ENCODE assay signal across 8 mouse cellular contexts in genomic region chr13:45964331-45964852, GRCm38 (mm10). TPM values are rescaled to one million over a fixed set of nuclear protein-coding genes. Genes with fewer than 3 reads are reported as not detected.
DNase-seq lines count a peak whose midpoint lies in the region; ATAC-seq and TF ChIP-seq lines count a peak whose summit lies in the region.

No protein-coding gene starts in this region.

- H3K4me1 ChIP-seq in erythroblast, embryonic 14.5 days (ENCODE audit: control insufficient read depth) = peaks cover 29% of the 10 kb centered on the region
- peaks cover 27% of the 10 kb centered on the region for H3K4me1 ChIP-seq in intestine, embryonic 16.5 days (ENCODE audit: control insufficient read depth, insufficient read depth, low read length)
- H3K4me1 ChIP-seq in liver, embryonic 11.5 days (replicated peaks; ENCODE audit: control insufficient read depth, insufficient read depth, low read length) = peaks cover 17% of the 10 kb centered on the region
- peaks cover 6% of the 10 kb centered on the region; the same call in 1 of the 2 replicates for H3K4me1 ChIP-seq in stomach, postnatal 0 days (replicated peaks; ENCODE audit: control insufficient read depth, insufficient read depth)

- peak overlapping the region; percentile 73 for H3K4me3 ChIP-seq in erythroblast, embryonic 14.5 days (replicated peaks)
- peak overlapping the region; percentile 94 for H3K4me3 ChIP-seq in intestine, embryonic 16.5 days (ENCODE audit: low read length)
- H3K4me3 ChIP-seq in liver, embryonic 11.5 days (ENCODE audit: low read depth, low read length) = peak overlapping the region; percentile 91
- H3K4me3 ChIP-seq in stomach, postnatal 0 days (ENCODE audit: low read depth, low read length) = peak overlapping the region; percentile 99

- H3K9me3 ChIP-seq in erythroblast, embryonic 14.5 days (ENCODE audit: control insufficient read depth, low read length) = no peaks in the 10 kb centered on the region
- H3K9me3 ChIP-seq in intestine, embryonic 16.5 days (ENCODE audit: control insufficient read depth, low read length) = no peaks in the 10 kb centered on the region
- no peaks in the 10 kb centered on the region for H3K9me3 ChIP-seq in liver, embryonic 11.5 days (ENCODE audit: control insufficient read depth, low read length)
- no peaks in the 10 kb centered on the region for H3K9me3 ChIP-seq in stomach, postnatal 0 days (ENCODE audit: control insufficient read depth, low read length)

- no peaks in the 10 kb centered on the region for H3K36me3 ChIP-seq in erythroblast, embryonic 14.5 days (ENCODE audit: control insufficient read depth)
- no peaks in the 10 kb centered on the region for H3K36me3 ChIP-seq in intestine, embryonic 16.5 days (ENCODE audit: control insufficient read depth, insufficient read depth, low read length)
- no peaks in the 10 kb centered on the region for H3K36me3 ChIP-seq in liver, embryonic 11.5 days (ENCODE audit: control insufficient read depth, insufficient read depth, low read length)
- H3K36me3 ChIP-seq in stomach, postnatal 0 days (ENCODE audit: control insufficient read depth, insufficient read depth, low read length) = no peaks in the 10 kb centered on the region

- H3K27ac ChIP-seq in intestine, embryonic 16.5 days (ENCODE audit: low read length) = peak overlapping the region; percentile 97
- peak overlapping the region; percentile 91 for H3K27ac ChIP-seq in liver, embryonic 11.5 days (ENCODE audit: low read depth, low read length)
- H3K27ac ChIP-seq in stomach, postnatal 0 days (replicated peaks) = peak overlapping the region; percentile 98

- 1% methylated on average over 19 of the region's 39 CpGs for WGBS in intestine, embryonic 16.5 days
- WGBS in liver, embryonic 11.5 days = under 1% methylated on average over 23 of the region's 39 CpGs
- 0% methylated on average over 17 of the region's 39 CpGs for WGBS in stomach, postnatal 0 days

- TF ChIP-seq EP300 in stomach, postnatal 0 days (optimal IDR thresholded peaks at IDR 0.05) = no peak

- peak; percentile 78 to 81 for DNase-seq in cerebellum, postnatal 10 days
- DNase-seq in gastrocnemius, postnatal 10 days = peak; percentile 62
- DNase-seq in liver, embryonic 11.5 days (ENCODE audit: low spot score) = peak; percentile 71
- peak; percentile 13 to 18 for DNase-seq in natural killer cell, adult 2 months (ENCODE audit: low spot score in 2 of 2)
- peak; percentile 83 for DNase-seq in stomach, postnatal 0 days (ENCODE audit: low spot score)

- H3K27me3 ChIP-seq in erythroblast, embryonic 14.5 days (ENCODE audit: control insufficient read depth) = peaks cover 44% of the 10 kb centered on the region
- H3K27me3 ChIP-seq in intestine, embryonic 16.5 days (replicated peaks; ENCODE audit: control insufficient read depth, insufficient read depth, low read length) = no peaks in the 10 kb centered on the region
- no peaks in the 10 kb centered on the region; the same call in 1 of the 2 replicates for H3K27me3 ChIP-seq in liver, embryonic 11.5 days (replicated peaks; ENCODE audit: control insufficient read depth, insufficient read depth, low read length)
- no peaks in the 10 kb centered on the region for H3K27me3 ChIP-seq in stomach, postnatal 0 days (ENCODE audit: control insufficient read depth, insufficient read depth, low read length)

- no peak for ATAC-seq in erythroblast, adult 5-6 weeks (replicated peaks; ENCODE audit: low FRiP score, poor library complexity, severe bottlenecking)
- peak; percentile 36 for ATAC-seq in intestine, embryonic 16.5 days
- peak; percentile 21; the same call in 1 of the 2 replicates for ATAC-seq in liver, embryonic 11.5 days (replicated peaks; ENCODE audit: low FRiP score)
- peak; percentile 50 for ATAC-seq in stomach, postnatal 0 days (ENCODE audit: low FRiP score, low TSS enrichment)

- TF ChIP-seq CTCF in stomach, postnatal 0 days (IDR thresholded peaks at IDR 0.05; ENCODE audit: low read depth) = no peak

- peak overlapping the region; percentile 73 for H3K4me2 ChIP-seq in intestine, embryonic 16.5 days (ENCODE audit: low read depth, low read length)
- peak overlapping the region; percentile 98 for H3K4me2 ChIP-seq in liver, embryonic 11.5 days
- H3K4me2 ChIP-seq in stomach, postnatal 0 days (replicated peaks; ENCODE audit: low read depth) = peak overlapping the region; percentile 81

- H3K9ac ChIP-seq in intestine, embryonic 16.5 days (ENCODE audit: low read depth, low read length) = peak overlapping the region; percentile 97
- H3K9ac ChIP-seq in liver, embryonic 11.5 days (ENCODE audit: low read depth, low read length) = peak overlapping the region; percentile 88
- peak overlapping the region; percentile 96 for H3K9ac ChIP-seq in stomach, postnatal 0 days (ENCODE audit: low read length)

RNA-seq across cellular contexts. Expression of gene Atxn1, which starts 0.4 kb away (rescaled TPM):
- polyA plus RNA-seq in erythroblast, embryonic 14.5 days (2012) = 0.01 and 0.02 TPM in 2 replicates
- total RNA-seq in erythroblast, adult 5-6 weeks (2015; ENCODE audit: low replicate concordance) = under 0.01 and 2.9 TPM in 2 replicates
- 2.2 and 2.4 TPM in 2 replicates for total RNA-seq in erythroblast, adult 5-6 weeks (2017; ENCODE audit: low replicate concordance)
- 10 to 100 TPM; 27.7 to 33.5 TPM for total RNA-seq in gastrocnemius, postnatal 10 days (2021)
- 5.0 and 5.3 TPM in 2 replicates for polyA plus RNA-seq in intestine, embryonic 16.5 days (2015; fragmentation: Nextera tagmentation; extraction: Ambion mirVana)
- polyA plus RNA-seq in liver, embryonic 11.5 days (2014; fragmentation: Nextera tagmentation; extraction: Ambion mirVana) = 1.6 and 2.3 TPM in 2 replicates
- polyA plus RNA-seq in stomach, postnatal 0 days (2015; fragmentation: Nextera tagmentation; extraction: Ambion mirVana) = 7.0 TPM in 2 replicates

Comparison
In these comparisons a context has a peak if more than half of its experiments do, and no peak if none do; other contexts are left out.
1. DNase-seq: peak in every context shown above with its lines; median percentile 83 in stomach, postnatal 0 days; 80 in cerebellum, postnatal 10 days; 71 in liver, embryonic 11.5 days; 62 in gastrocnemius, postnatal 10 days; 16 in natural killer cell, adult 2 months.